Mouse (Mus musculus) megakaryocyte progenitor cell, adult 5-6 weeks (primary cell): ENCODE results near the gene Hpn. TPM values are rescaled to one million over a fixed set of nuclear protein-coding genes. Genes with fewer than 3 reads are reported as not detected.

Experiments used
- ATAC-seq: replicated peaks from 2 replicates; pipeline ENCODE4 v1.8.0; 2016; ENCODE audit warnings: mild to moderate bottlenecking, moderate TSS enrichment, inconsistent platforms; ENCODE audit not compliant: poor library complexity
- total RNA-seq, 2 experiments: library from RNA; stranded (forward) in 1 of 2; stranded (reverse) in 1 of 2; fragments of 157-497, 149-512 nt in 1 of 2; fragments of 200-1000 nt in 1 of 2; gene quantifications; 2 replicates each; pipeline versions ENCODE4 v1.2.3 to v1.2.4; 2015 to 2017

The Hpn gene
- total RNA-seq, 2 experiments from 2014 or later, result 1.1 to 8.7 TPM

- ATAC-seq, result no peak
Observed at GRCm38 (mm10) chr7:31144886-31145285, 29.8 kb upstream of the Hpn start.

DNA sequence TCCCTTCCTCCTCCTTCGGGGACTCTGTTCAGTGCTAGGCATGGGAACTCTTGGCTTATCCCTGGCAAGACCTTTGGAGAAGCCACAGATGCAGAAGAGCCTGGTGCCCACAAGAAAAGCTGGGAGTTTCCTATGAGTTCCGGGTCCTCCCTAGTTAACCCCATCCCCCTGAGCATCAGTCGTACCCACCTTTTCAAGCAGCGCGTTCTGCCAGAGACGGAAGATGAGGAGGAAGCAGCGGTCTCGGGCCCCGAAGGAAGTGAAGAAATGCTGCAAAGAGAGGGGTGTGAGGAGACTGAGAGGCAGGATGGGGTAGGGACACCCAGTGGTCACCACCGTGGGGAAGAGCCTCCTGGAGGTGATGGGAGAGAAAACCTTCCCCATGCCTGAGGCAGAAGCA lies 25.9 kb upstream of the Hpn start:
- ATAC-seq, result no peak

DNA sequence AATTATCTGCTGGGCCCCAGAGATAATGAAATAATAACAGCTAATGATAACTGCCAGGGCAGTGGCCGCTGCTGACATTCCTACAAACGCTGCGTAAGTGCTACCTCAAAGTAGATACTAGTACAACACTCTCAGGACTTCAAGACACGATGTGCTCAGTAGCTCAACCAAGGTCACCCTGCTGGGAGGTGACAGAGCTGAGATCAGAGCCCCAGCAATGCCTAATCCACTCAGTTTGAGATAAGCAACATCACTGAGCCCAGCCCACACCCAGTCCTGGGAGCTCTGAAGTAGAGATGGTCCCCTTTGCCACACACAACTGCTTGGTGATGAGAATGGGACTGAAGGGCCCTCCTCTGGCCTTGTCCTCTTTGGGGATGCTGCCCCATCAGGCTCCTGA lies 25.2 kb upstream of the Hpn start:
- ATAC-seq, result no peak

- ATAC-seq, result peak; percentile 96
Observed at GRCm38 (mm10) chr7:31139765-31140164, 24.7 kb upstream of the Hpn start.

- no peak for ATAC-seq
Observed at GRCm38 (mm10) chr7:31135717-31136116, 20.6 kb upstream of the Hpn start.

GRCm38 (mm10) chr7:31131866-31132265 lies 16.8 kb upstream of the Hpn start:
- no peak for ATAC-seq

- ATAC-seq, result peak; percentile 89
Observed at GRCm38 (mm10) chr7:31130841-31131240, 15.8 kb upstream of the Hpn start.

- ATAC-seq, result no peak
Observed at GRCm38 (mm10) chr7:31130197-31130596, 15.1 kb upstream of the Hpn start.

DNA sequence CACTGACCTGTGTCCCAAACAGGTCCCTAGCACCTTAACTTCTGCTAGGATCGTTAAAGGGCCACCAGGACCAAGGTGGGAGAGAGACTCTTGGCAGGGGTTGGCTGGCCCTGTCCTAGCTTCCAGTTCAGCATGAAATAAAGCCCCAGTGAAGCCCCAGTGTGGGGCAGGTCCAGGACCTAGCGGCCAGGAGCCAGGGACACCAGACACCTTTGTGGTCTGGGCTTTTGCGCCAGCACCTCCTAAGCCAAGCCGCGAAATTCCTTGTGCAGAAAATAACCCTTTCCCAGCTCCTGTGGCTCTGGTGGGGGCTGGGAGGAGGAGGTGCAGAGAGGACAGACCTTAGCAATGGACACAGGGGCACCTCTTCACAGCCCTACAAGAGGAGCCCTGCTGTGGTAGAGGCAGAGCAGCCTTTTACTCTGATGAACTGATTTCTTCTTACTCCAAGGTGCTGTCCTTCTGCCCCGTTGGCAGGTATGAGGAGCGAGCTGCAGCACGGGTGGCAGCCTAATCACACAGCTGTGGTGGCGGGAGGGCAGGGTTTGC lies 13.1 kb upstream of the Hpn start:
- ATAC-seq, result no peak

GRCm38 (mm10) chr7:31126851-31127724 lies 12.0 kb upstream of the Hpn start, which contains the start of gene Scn1b:
Scn1b (minus strand) TSS chr7:31127003.
- ATAC-seq, result 0 out of 2 replicates have a peak, but pooled peaks have one; percentile 16

GRCm38 (mm10) chr7:31126211-31126751 lies 11.2 kb upstream of the Hpn start:
- no peak for ATAC-seq

- ATAC-seq, result peak; percentile 7; the same call in 1 of the 2 replicates
Observed at GRCm38 (mm10) chr7:31125116-31125515, 10.0 kb upstream of the Hpn start.

GRCm38 (mm10) chr7:31124381-31124780 lies 9.3 kb upstream of the Hpn start:
- no peak for ATAC-seq

GRCm38 (mm10) chr7:31123697-31124096 lies 8.6 kb upstream of the Hpn start:
- no peak for ATAC-seq

- ATAC-seq, result no peak
Observed at GRCm38 (mm10) chr7:31122641-31123631, 7.8 kb upstream of the Hpn start.

GRCm38 (mm10) chr7:31119556-31119955 lies 4.5 kb upstream of the Hpn start:
- no peak for ATAC-seq

- ATAC-seq, result no peak
Observed at GRCm38 (mm10) chr7:31118486-31118885, 3.4 kb upstream of the Hpn start.

DNA sequence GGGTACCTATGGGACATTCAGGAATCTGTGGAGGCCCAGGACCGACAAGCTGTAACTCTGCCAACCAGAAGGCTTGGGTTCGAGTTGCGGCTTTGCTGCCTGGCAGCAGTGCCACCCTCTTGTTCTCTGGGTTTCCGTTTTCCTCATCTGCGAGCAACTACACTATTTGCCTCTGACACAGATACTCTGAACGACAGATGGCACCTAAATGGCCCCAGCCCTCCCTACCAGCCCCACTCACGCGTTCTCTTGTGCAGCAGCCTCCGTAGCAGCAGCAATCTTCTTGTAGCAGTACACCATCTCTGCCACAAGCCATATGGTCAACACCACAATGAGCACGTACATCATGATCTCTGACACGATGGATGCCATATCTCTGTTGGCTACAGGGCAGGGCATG lies 2.4 kb upstream of the Hpn start:
- no peak for ATAC-seq

- ATAC-seq, result no peak
Observed at GRCm38 (mm10) chr7:31116721-31117145, 1.6 kb upstream of the Hpn start.

GRCm38 (mm10) chr7:31115587-31116043 lies 525 bp upstream of the Hpn start:
- ATAC-seq, result peak; percentile 27

- no peak for ATAC-seq
Observed at GRCm38 (mm10) chr7:31114646-31115045, 444 bp downstream of the Hpn start.
